Mouse (Mus musculus) hindbrain, embryonic 12.5 days (tissue): ENCODE results near the gene BC024978. TPM values are rescaled to one million over a fixed set of nuclear protein-coding genes. Genes with fewer than 3 reads are reported as not detected.

ENCODE experiments used
- ATAC-seq: fragments of 200-750 bp; cut with Nextera tagmentation; 2 replicates; pipeline ENCODE4 v1.8.0; 2017; ENCODE audit warnings: moderate TSS enrichment; ENCODE audit not compliant: low FRiP score
- H3K27ac ChIP-seq: fragments of 300-500 bp; sonication (generic); 2 replicates; pipeline ENCODE4 v1.5.1; 2016; ENCODE audit warnings: mild to moderate bottlenecking
- H3K27me3 ChIP-seq: fragments of 300-500 bp; sonication (generic); 2 replicates; pipeline ENCODE4 v1.6.1; 2016; ENCODE audit warnings: mild to moderate bottlenecking
- H3K36me3 ChIP-seq: fragments of 300-500 bp; sonication (generic); 2 replicates; pipeline ENCODE4 v1.6.1; 2016; ENCODE audit warnings: mild to moderate bottlenecking
- H3K4me1 ChIP-seq: fragments of 300-500 bp; sonication (generic); 2 replicates; pipeline ENCODE4 v1.6.1; 2016
- H3K4me2 ChIP-seq: fragments of 300-500 bp; sonication (generic); replicated peaks from 2 replicates; pipeline ENCODE4 v1.6.1; 2016; ENCODE audit warnings: mild to moderate bottlenecking
- H3K4me3 ChIP-seq: fragments of 300-500 bp; sonication (generic); 2 replicates; pipeline ENCODE4 v1.5.1; 2016; ENCODE audit warnings: mild to moderate bottlenecking
- H3K9ac ChIP-seq: fragments of 300-500 bp; sonication (generic); 2 replicates; pipeline ENCODE4 v1.6.1; 2016; ENCODE audit warnings: mild to moderate bottlenecking, moderate library complexity
- H3K9me3 ChIP-seq: fragments of 300-500 bp; sonication (generic); replicated peaks from 2 replicates; pipeline ENCODE4 v1.6.1; 2016; ENCODE audit warnings: mild to moderate bottlenecking
- WGBS: fragments of 180-500 bp; shearing (Covaris S2); methylation state at CpG from one replicate; pipeline ENCODE4 v1.1.7; 2016; 5-methylcytosine and 5-hydroxymethylcytosine counted together
- polyA plus RNA-seq: library from polyadenylated mRNA; unstranded; fragments of >200 nt; fragmentation: Nextera tagmentation; extraction: Ambion mirVana; gene quantifications from 2 replicates; pipeline ENCODE4 v1.2.1, GENCODE M21; 2016

The BC024978 gene
- polyA plus RNA-seq, 1 experiment from 2014 or later = 3.2 TPM

- peaks cover 65% of the 10 kb centered on the region for H3K4me1 ChIP-seq
- 71% methylated on average over 23 of the region's 23 CpGs for WGBS
Measured at GRCm38 (mm10) chr7:27165007-27165655, 30.4 kb upstream of the BC024978 start.

GRCm38 (mm10) chr7:27165696-27166095 is 29.9 kb upstream of the BC024978 start:
- no peak for ATAC-seq
- Histone ChIP-seq H3K4me3 (peak overlapping the region; percentile 69), H3K4me1 (peaks cover 59% of the 10 kb centered on the region), H3K4me2 (peak overlapping the region; percentile 87), H3K9me3 (no peaks in the 10 kb centered on the region), H3K27me3 (no peaks in the 10 kb centered on the region), H3K9ac (peak overlapping the region; percentile 91), H3K36me3 (peaks cover 30% of the 10 kb centered on the region), H3K27ac (peak overlapping the region; percentile 99)
- 5% methylated on average over 8 of the region's 8 CpGs for WGBS

More at GRCm38 (mm10) chr7:27165007-27165655, 30.4 kb upstream of the BC024978 start:
- Histone ChIP-seq H3K4me3 (peak overlapping the region; percentile 69), H3K4me2 (peak overlapping the region; percentile 87), H3K27me3 (no peaks in the 10 kb centered on the region), H3K9me3 (no peaks in the 10 kb centered on the region), H3K27ac (peak overlapping the region; percentile 99), H3K36me3 (peaks cover 28% of the 10 kb centered on the region), H3K9ac (peak overlapping the region; percentile 91)
- ATAC-seq = no peak

DNA sequence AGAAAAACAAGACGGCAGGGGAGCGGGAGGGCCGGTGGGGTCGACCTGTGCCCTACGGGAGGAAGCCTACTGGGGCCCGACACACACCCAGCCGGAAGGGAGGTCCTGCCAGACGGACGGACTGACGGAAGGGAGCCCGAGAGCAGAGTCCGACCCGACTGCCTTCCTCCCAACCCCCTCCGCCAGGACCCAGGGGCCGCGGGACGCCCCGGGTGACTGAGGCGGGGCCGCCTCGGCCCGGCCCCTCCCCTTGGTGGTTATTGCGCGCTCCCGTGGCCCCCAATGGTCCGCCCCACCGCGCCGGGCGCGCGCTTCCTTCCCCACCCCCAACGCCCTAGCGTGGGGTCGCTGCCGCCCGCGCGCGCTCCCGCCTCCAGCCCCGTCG is 29.4 kb upstream of the BC024978 start:
- H3K4me1 ChIP-seq = peaks cover 54% of the 10 kb centered on the region
- WGBS = under 1% methylated on average over 35 of the region's 43 CpGs

DNA sequence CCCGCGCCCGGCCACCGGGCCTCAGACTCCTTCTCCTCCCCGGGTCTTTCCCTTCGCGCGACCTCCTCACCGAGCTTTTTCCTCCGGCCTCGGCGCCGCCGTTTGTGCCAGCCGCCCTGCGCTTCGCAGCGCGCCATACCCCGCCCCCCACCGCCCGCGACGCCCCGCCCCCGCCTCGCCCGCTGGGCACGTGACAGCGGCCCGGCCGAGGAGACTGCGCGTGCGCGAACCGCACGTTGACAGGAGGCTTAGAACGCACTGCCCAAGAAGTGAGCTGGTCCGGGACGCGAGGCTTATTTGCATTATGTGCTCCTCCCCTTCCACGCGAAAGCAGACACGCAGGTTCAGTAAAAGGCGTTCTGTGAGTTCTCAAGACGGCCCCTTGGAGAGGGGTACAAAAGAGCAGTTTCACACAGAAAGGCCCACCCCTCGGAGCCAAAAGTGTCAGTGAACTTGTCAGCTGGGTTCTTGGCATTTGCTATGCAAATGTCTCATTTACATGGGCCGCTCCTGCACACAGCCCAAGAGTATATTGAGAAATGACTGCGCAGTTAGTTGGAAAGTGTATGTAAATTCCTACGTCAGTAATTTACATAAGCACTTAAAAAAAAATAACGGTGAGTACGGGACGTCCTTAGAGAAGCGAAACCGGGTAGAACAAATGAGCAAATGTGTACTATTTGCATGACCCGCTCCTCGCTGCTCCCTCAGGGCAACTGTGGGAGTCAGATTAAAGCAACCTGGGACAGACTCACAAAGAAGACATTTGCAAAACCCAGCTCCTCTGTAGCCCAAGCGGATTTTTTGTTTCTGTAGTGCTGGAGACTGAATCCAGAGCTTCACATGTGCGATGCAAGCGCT is 28.7 kb upstream of the BC024978 start, which contains the start of gene Egln2:
Gene Egln2, minus strand, starts transcription at position 189 of the 861 bp plus-strand sequence.
- peak within 1 kb of the TSS; percentile 69 for H3K4me3 ChIP-seq
- H3K4me2 ChIP-seq = peak within 1 kb of the TSS; percentile 87
- peak; percentile 83 for ATAC-seq
- 2% methylated on average over 52 of the region's 61 CpGs for WGBS
- H3K9ac ChIP-seq = peak within 1 kb of the TSS; percentile 91
- H3K27me3 ChIP-seq = no peaks in the 10 kb centered on the region
- H3K36me3 ChIP-seq = peaks cover 41% of the 10 kb centered on the region
- peaks cover 48% of the 10 kb centered on the region for H3K4me1 ChIP-seq
- no peaks in the 10 kb centered on the region for H3K9me3 ChIP-seq
- H3K27ac ChIP-seq = peak within 1 kb of the TSS; percentile 99

More for the DNA sequence above, 29.4 kb upstream of the BC024978 start:
- H3K4me3 ChIP-seq = peak overlapping the region; percentile 69
- peak; percentile 72 for ATAC-seq
- H3K4me2 ChIP-seq = peak overlapping the region; percentile 87
- peaks cover 35% of the 10 kb centered on the region for H3K36me3 ChIP-seq
- peak overlapping the region; percentile 99 for H3K27ac ChIP-seq
- H3K27me3 ChIP-seq = no peaks in the 10 kb centered on the region
- peak overlapping the region; percentile 91 for H3K9ac ChIP-seq
- H3K9me3 ChIP-seq = no peaks in the 10 kb centered on the region

DNA sequence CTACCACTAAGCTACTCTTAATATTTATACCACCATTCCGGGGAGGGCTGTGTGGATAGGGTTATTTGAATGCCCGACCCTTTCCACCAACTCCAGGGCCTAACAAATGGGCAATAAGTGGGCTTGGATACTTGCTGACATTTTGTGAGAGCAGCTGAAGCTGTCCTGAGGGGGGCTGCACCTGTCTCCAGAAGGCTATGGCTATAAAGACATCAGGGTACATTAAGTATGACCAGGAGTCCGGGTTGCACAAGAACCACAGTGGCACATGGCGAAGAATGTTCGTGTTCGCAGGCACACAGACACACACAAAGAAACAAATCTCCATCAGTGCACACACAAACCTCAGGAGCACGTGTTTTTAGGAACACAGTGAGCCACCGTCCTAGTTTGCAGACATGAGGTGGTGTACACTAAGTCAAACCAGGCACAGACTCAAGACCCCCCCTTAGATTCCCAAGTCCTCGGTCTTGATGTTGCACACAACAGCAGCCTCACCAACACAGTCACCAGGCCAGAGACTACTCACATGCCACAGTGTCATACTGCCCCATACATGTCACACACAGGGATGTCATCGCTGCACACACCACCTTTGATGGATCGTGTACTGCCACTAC is 28.0 kb upstream of the BC024978 start:
- Histone ChIP-seq H3K9me3 (no peaks in the 10 kb centered on the region), H3K4me3 (peak overlapping the region; percentile 69), H3K4me1 (peaks cover 40% of the 10 kb centered on the region), H3K27ac (peak overlapping the region; percentile 99), H3K4me2 (peak overlapping the region; percentile 87), H3K36me3 (peaks cover 43% of the 10 kb centered on the region), H3K9ac (peak overlapping the region; percentile 91), H3K27me3 (no peaks in the 10 kb centered on the region)
- WGBS = 78% methylated on average over 11 of the region's 11 CpGs
- peak; percentile 7; the same call in 1 of the 2 replicates for ATAC-seq

- H3K4me3 ChIP-seq = no peak overlapping the region
- H3K9ac ChIP-seq = no peak overlapping the region
- peaks cover 32% of the 10 kb centered on the region for H3K4me1 ChIP-seq
- no peak overlapping the region; the same call in 1 of the 2 replicates for H3K4me2 ChIP-seq
- WGBS = 91% methylated on average over 5 of the region's 5 CpGs
- H3K9me3 ChIP-seq = no peaks in the 10 kb centered on the region
- no peak overlapping the region for H3K27ac ChIP-seq
- no peaks in the 10 kb centered on the region for H3K27me3 ChIP-seq
- no peak for ATAC-seq
- H3K36me3 ChIP-seq = peaks cover 47% of the 10 kb centered on the region
Measured at GRCm38 (mm10) chr7:27168371-27168770, 27.2 kb upstream of the BC024978 start.

DNA sequence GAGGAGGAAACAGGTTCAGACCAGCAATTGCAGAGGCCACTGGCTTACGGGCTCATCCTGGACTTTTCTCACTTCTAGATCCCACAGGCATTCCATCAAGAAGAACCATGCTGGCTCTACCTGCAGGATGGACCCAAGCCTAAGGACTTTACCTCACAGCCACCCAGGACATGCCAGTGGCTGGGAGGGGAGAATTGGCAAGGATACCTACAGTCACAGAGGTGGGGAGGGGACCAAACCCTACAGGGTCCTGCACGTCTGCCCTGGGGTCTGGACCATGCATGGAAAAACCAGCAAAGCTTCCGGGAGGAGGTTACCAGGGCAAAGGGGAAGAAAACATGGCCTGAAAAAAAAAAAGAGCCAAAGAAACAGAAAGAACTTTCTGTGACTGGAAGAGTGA is 24.6 kb upstream of the BC024978 start:
- Histone ChIP-seq H3K27ac (no peak overlapping the region), H3K9ac (no peak overlapping the region), H3K36me3 (peaks cover 41% of the 10 kb centered on the region), H3K4me3 (no peak overlapping the region), H3K4me1 (peaks cover 9% of the 10 kb centered on the region), H3K27me3 (no peaks in the 10 kb centered on the region), H3K4me2 (no peak overlapping the region), H3K9me3 (no peaks in the 10 kb centered on the region)
- ATAC-seq = no peak
- 92% methylated on average over 3 of the region's 3 CpGs for WGBS

DNA sequence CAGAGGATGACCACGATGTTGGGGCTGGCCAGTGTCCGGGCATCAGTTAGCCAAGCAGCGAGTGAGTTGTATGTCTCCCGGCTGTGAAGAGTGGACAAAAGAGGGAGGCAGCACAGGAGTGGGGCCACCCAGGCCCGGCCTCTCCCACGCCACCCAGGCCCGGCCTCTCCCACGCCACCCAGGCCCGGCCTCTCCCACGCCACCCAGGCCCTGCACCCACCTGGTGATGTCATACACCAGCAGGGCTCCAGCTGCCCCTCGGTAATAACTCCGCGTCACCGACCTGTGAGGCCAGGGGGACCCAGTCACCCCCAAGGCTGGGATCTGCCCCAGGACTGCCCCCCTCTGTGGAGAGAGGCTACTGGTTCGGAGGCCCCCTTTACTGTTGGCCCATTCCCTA is 21.1 kb upstream of the BC024978 start:
- ATAC-seq = no peak
- Histone ChIP-seq H3K4me1 (peaks cover 8% of the 10 kb centered on the region), H3K4me2 (no peak overlapping the region), H3K27ac (no peak overlapping the region), H3K4me3 (no peak overlapping the region), H3K27me3 (no peaks in the 10 kb centered on the region), H3K9ac (no peak overlapping the region), H3K36me3 (peaks cover 41% of the 10 kb centered on the region), H3K9me3 (no peaks in the 10 kb centered on the region)
- 90% methylated on average over 15 of the region's 15 CpGs for WGBS

DNA sequence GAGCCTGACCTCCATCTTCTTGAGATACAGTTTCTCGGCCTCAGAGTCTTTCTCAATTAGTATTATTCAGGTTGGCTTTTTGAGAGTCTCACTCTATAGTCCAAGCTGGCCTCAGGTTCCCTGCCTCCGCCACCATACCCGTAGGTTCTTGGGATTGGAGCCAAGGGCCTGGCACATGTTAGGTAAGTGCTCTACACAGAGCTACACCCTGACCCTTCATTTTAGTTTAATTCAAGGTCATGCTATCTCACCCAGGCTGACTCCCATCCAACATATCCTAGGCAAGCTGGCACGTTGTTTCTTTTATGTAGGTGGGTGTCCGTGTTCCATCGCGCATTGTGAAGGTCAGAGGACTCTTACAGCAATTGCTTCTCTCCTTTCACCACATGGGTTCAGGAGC is 20.7 kb upstream of the BC024978 start:
- Histone ChIP-seq H3K4me3 (no peak overlapping the region), H3K27me3 (no peaks in the 10 kb centered on the region), H3K9ac (no peak overlapping the region), H3K9me3 (no peaks in the 10 kb centered on the region), H3K4me1 (peaks cover 9% of the 10 kb centered on the region), H3K27ac (no peak overlapping the region), H3K4me2 (no peak overlapping the region), H3K36me3 (peaks cover 41% of the 10 kb centered on the region)
- 92% methylated on average over 7 of the region's 7 CpGs for WGBS
- no peak for ATAC-seq

GRCm38 (mm10) chr7:27177942-27178323 is 17.6 kb upstream of the BC024978 start:
- Histone ChIP-seq H3K9ac (peak overlapping the region; percentile 66), H3K4me3 (peak overlapping the region; percentile 63), H3K9me3 (no peaks in the 10 kb centered on the region), H3K27me3 (no peaks in the 10 kb centered on the region), H3K4me2 (peak overlapping the region; percentile 60), H3K36me3 (peaks cover 19% of the 10 kb centered on the region), H3K27ac (peak overlapping the region; percentile 96), H3K4me1 (peaks cover 11% of the 10 kb centered on the region)
- 24% methylated on average over 4 of the region's 4 CpGs for WGBS
- ATAC-seq = peak; percentile 6

- under 1% methylated on average over 52 of the region's 53 CpGs for WGBS
- peaks cover 11% of the 10 kb centered on the region for H3K4me1 ChIP-seq
- H3K27me3 ChIP-seq = no peaks in the 10 kb centered on the region
- peak within 1 kb of the TSS; percentile 63 for H3K4me3 ChIP-seq
- peak; percentile 98 for ATAC-seq
- H3K36me3 ChIP-seq = peaks cover 19% of the 10 kb centered on the region
- no peaks in the 10 kb centered on the region for H3K9me3 ChIP-seq
- peak within 1 kb of the TSS; percentile 96 for H3K27ac ChIP-seq
- peak within 1 kb of the TSS; percentile 60 for H3K4me2 ChIP-seq
- H3K9ac ChIP-seq = peak within 1 kb of the TSS; percentile 66
Measured at GRCm38 (mm10) chr7:27178324-27179216, 17.0 kb upstream of the BC024978 start, which contains the start of gene Rab4b. TSS of gene Rab4b (minus strand) at chr7:27178896.
